Mouse (Mus musculus) mouse embryonic stem cell (cell line): ENCODE data around the gene Gm8906.
"Not testable (repeated sequence)": the region's sequence is repeated elsewhere in the genome, so short reads cannot be mapped to it uniquely, and the experiment has no call there.

Experiments
- in situ Hi-C, 2 experiments: fragments of 300-500 bp; cut with MboI; formaldehyde crosslinking; loops; 1 replicate in 1 of 2; 3 replicates in 1 of 2; pipeline ENCODE4 v1.14.3; 2019 to 2020; ENCODE audit warnings: low sequenced_read_pairs in 2 of 2, low pct_unique_long_range_greater_than_20kb in 1 of 2, mixed read lengths in 1 of 2; ENCODE audit not compliant: unreplicated experiment in 1 of 2

The Gm8906 gene

GRCm38 (mm10) chr5:11502385-11502784 lies at the start of gene Gm8906:
Gm8906 (plus strand) TSS chr5:11502685.
- in situ Hi-C loops = not testable (repeated sequence)
